Mouse (Mus musculus): ENCODE measurements at regions not wholly inside any gene's neighbourhood (a gene's known extent, or its start where the extent isn't known, plus 50 kb on each side); places are given as distances from the start of the nearest gene placed in this dataset.

- no peak for DNase-seq (ENCODE audit: low spot score)
Measured at GRCm38 (mm10) chr13:47974216-47974615, 286.8 kb upstream of the Id4 start.

GRCm38 (mm10) chr13:47974756-47975515, 286.1 kb upstream of the Id4 start:
- no peak for DNase-seq (ENCODE audit: low spot score)

GRCm38 (mm10) chr13:47998495-47998894, 262.5 kb upstream of the Id4 start:
- peak; percentile 34 for DNase-seq (ENCODE audit: low spot score)

- DNase-seq (ENCODE audit: low spot score), result peak; percentile 16
Measured at GRCm38 (mm10) chr13:47999399-47999798, 261.6 kb upstream of the Id4 start.

GRCm38 (mm10) chr13:48003126-48003525, 257.9 kb upstream of the Id4 start:
- DNase-seq (ENCODE audit: low spot score), result no peak

DNA sequence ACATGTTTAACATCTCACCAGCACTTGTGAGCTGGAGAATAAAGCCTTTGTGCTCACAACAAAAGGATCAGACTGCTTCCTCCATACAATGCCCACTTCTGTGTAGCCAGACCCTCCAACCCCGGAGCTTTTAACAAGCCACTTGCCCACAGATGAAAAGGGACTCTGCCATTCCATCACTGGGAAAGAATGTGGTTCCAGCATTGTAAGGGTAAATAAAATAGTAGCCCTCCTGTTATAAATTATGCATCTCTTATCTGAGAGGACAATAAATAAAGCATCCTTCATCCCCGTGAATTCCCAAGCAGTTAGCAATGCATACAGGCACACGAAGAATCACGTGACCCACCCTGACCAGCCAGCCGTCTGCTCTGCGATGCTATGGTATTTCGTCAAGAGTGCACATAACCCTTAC, 247.7 kb upstream of the Id4 start:
- peak; percentile 48 for DNase-seq (ENCODE audit: low spot score)

- peak; percentile 16 for DNase-seq (ENCODE audit: low spot score)
Measured at GRCm38 (mm10) chr13:48015296-48015695, 245.7 kb upstream of the Id4 start.

DNA sequence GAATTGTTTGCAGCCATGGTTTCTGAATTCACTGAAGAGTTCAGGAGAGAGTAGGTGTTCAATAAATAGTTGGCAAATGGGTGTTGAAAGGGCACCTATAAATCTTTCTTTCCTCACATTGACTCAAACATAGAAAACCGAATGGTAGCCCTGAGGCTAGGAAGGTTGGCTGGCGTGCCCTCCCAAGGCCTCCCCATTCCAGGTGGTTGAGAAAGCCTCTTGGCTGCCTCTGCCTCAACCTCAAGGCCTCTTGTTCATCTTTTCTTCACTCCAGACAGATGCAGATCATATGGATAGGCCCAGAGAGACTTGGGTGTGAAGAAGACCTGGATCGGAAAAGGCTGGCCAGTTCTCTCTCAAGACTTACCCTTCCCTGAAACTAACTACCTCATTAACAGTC, 245.0 kb upstream of the Id4 start:
- DNase-seq (ENCODE audit: low spot score), result no peak

- DNase-seq (ENCODE audit: low spot score), result no peak
Measured at GRCm38 (mm10) chr13:48016606-48017005, 244.4 kb upstream of the Id4 start.

- no peak for DNase-seq (ENCODE audit: low spot score)
Measured at GRCm38 (mm10) chr13:48017649-48018048, 243.4 kb upstream of the Id4 start.

DNA sequence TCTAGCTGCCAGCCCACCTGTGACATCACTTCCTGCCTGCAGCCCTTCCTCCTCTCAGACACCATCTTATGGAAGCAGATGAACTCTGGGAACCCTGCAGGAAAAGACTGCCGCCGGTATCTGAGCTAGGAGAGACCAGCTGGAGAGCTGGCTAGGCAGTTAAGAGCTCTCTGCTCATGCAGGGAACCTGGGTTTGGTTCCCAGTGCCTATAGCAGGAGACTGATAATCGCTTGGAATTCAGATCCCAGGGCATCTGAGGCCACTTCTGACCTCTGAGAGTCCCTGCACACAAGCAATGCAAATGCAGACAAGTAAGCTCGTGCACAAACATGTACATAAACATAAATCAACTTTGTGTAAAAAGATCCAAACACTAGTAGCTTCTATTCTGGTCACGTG, 242.4 kb upstream of the Id4 start:
- DNase-seq (ENCODE audit: low spot score), result no peak

GRCm38 (mm10) chr13:48022958-48023615, 237.9 kb upstream of the Id4 start:
- no peak for DNase-seq (ENCODE audit: low spot score)

DNA sequence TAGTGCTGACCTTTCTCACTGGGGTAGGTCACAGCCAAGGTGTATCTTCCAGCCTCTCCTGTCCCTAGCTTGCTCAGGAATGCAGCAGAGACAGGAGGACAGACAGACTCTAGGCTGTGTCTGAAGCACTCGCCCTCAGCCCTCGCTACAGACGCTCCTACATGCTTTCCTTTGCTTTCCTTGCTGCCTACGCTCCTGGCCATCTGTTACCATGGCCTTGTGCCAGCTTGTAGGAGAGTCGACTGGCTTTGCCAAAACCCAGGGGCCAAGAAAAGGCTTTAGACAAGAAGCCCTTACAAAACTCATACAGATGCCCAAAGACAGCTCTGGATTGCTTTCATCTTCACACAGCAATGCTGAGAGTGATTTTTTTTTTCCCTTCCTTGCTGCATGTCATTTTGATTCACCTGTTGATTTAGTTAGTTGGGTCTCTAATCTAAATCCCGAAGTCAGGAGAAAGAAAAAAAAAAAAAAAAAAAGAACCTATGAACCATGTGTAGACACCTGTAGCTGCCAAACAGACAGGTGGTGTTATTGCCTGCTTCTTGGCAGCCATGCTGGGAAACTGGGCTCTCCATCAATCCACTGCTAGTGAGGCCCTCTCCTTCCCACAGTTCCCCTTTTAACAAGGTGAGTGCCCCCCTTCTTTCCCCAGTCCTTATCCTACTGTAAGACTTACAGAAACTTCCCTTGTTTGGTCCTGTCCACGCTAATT, 233.1 kb upstream of the Id4 start:
- DNase-seq (ENCODE audit: low spot score), result no peak

DNA sequence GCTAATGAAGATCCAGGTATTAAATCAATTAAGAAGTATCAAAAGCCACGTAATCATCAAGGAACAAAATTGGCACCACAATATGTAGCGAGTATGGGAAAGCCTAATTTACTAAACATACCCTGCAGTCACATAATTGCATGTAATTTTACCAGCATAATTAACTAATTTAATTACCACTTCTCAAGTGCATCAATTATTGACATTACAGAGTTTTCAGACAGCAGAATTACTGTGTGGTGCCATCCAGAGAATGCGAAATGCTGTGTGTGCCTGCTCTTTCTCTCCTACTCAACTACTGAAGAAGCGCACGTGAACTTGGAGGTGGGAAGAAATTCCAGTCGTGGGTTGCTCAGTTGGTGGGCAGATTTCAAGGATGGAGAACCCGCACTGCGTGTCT, 229.5 kb upstream of the Id4 start:
- no peak for DNase-seq (ENCODE audit: low spot score)

GRCm38 (mm10) chr13:48042172-48042571, 218.9 kb upstream of the Id4 start:
- DNase-seq (ENCODE audit: low spot score), result no peak

GRCm38 (mm10) chr13:48042572-48042971, 218.5 kb upstream of the Id4 start:
- DNase-seq (ENCODE audit: low spot score), result no peak

DNA sequence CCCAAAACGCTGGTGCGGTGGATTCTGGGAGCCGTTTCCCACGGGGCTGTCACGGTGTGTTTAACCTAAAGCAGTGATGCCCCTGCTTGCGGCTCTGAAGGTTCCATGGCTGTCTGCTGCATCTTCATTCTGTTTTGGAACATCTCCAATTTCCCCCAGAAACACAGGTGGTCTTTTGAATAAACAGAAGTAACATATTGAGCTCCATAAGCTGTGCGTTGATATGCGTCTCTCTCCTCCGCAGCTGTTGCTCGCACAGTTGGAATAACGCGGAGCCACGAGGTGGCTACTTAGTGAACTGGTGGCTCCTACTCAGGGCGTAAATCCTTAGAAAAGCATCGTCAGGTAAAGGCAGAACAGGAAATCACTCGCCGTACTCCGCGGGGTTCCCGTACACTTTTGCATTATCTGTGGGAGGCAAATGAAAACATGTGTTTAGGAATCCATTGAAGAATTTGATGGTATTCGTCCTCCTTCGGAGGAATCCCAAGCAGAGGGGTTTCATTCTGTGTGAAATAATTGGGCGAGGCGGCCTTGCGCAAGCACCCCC, 214.8 kb upstream of the Id4 start:
- no peak for DNase-seq (ENCODE audit: low spot score)

GRCm38 (mm10) chr13:48049796-48050195, 211.2 kb upstream of the Id4 start:
- no peak for DNase-seq (ENCODE audit: low spot score)

DNA sequence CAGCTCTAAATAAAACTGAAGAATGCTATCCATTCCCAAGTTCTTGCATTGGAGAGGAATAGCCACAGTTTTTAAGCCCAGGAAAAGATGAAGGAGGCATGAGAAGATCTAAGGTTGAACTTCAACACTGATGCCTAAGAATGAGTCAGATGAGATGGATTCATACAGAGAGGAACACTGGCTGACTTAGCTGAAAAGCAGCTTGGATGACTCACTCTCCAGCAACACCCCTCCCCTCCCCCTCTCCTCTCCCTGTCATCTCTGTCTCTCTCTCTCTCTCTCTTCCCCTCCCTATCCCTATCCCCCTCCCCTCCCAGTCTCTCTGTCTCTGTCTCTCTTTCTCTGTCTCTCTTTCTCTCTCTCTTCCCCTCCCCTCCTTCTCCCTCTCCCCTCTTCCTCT, 186.4 kb upstream of the Id4 start:
- no peak for DNase-seq (ENCODE audit: low spot score)

DNA sequence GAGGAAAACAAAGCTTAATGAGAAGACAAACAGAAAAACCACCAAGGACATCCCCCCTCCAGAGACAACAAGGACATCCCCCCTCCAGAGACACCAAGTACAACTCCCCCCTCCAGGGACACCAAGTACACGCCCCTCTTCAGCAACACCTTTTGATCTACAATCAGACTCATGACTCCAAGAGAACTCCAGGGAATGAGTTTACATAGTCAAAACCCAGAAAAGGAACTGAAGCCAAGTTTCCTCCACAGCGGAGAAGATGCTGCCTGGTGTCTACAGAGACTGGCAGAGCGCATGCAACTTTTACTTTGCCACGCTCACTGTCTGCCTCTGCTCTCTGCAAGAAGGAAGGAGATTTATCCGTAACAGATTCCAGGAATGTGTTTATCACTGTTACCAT, 185.7 kb upstream of the Id4 start:
- no peak for DNase-seq (ENCODE audit: low spot score)

- DNase-seq (ENCODE audit: low spot score), result peak; percentile 27
Measured at GRCm38 (mm10) chr13:48078214-48078613, 182.8 kb upstream of the Id4 start.

DNA sequence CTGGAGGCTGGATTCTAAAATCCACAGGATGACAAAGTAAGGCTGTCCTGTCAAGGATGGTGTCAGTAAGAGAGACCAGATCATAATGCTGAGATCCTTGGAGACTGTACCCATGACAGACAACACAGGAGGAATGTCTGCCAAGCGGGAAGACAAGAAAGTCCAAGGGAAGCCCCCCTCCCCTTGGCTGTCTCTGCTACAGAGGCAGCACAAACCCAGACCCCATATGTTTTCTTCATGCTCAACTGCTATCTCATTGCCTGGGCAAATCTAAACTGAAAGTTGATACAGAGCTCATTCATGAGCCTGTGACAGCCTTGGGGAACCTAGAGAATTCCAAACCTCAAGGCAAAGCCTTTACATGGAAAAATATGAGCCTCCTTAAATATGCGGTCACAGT, 177.7 kb upstream of the Id4 start:
- DNase-seq (ENCODE audit: low spot score), result no peak

- DNase-seq (ENCODE audit: low spot score), result no peak
Measured at GRCm38 (mm10) chr13:48083807-48084206, 177.2 kb upstream of the Id4 start.

Data from retina, embryonic 14.5 days (tissue).